Mouse (Mus musculus) embryonic fibroblast, embryonic 13.5 days (primary cell): ENCODE data around the gene Atf2. TPM values are rescaled to one million over a fixed set of nuclear protein-coding genes. Genes with fewer than 3 reads are reported as not detected.

ENCODE experiments used
- H3K27ac ChIP-seq: 2 replicates; pipeline ENCODE4 v1.5.1; 2012; ENCODE audit warnings: low read length, control low read depth, inconsistent platforms; ENCODE audit not compliant: insufficient read depth
- H3K4me1 ChIP-seq: 2 replicates; pipeline ENCODE4 v1.6.1; 2011; ENCODE audit warnings: low read length; ENCODE audit not compliant: control insufficient read depth, insufficient read depth
- H3K4me3 ChIP-seq: 2 replicates; pipeline ENCODE4 v1.5.1; 2011; ENCODE audit warnings: mild to moderate bottlenecking, control low read depth, low read length; ENCODE audit not compliant: insufficient read depth
- CTCF ChIP-seq: IDR thresholded peaks from 2 replicates; pipeline ENCODE4 v1.5.1; 2011; ENCODE audit warnings: mild to moderate bottlenecking, control low read depth, low read length, moderate library complexity, borderline replicate concordance; ENCODE audit not compliant: insufficient read depth
- POLR2A ChIP-seq: IDR thresholded peaks from 2 replicates; pipeline ENCODE4 v1.6.1; 2011; ENCODE audit warnings: low read depth, mild to moderate bottlenecking, control low read depth, low read length, moderate library complexity
- polyA plus RNA-seq: library from polyadenylated mRNA; stranded (reverse); fragments of >200 nt; gene quantifications from 2 replicates; pipeline ENCODE4 v1.2.4, GENCODE M21; 2011; ENCODE audit warnings: low read depth; ENCODE audit not compliant: missing spikeins, insufficient read length

Atf2 gene
- polyA plus RNA-seq, 1 experiment: 77.2 TPM

GRCm38 (mm10) chr2:73891701-73892463 lies 557 bp downstream of the Atf2 start:
- no peak for TF ChIP-seq POLR2A
- TF ChIP-seq CTCF: no peak
- peak overlapping the region; percentile 98 for H3K4me3 ChIP-seq
- peak overlapping the region; percentile 28; the same call in 1 of the 2 replicates for H3K27ac ChIP-seq
- no peaks in the 10 kb centered on the region for H3K4me1 ChIP-seq

GRCm38 (mm10) chr2:73885997-73886396 lies 6.4 kb downstream of the Atf2 start:
- H3K4me1 ChIP-seq: no peaks in the 10 kb centered on the region
- TF ChIP-seq CTCF: no peak
- TF ChIP-seq POLR2A: no peak

GRCm38 (mm10) chr2:73877891-73878290 lies 14.5 kb downstream of the Atf2 start:
- TF ChIP-seq CTCF: no peak
- TF ChIP-seq POLR2A: no peak
- Histone ChIP-seq H3K4me1 (no peaks in the 10 kb centered on the region), H3K27ac (no peak overlapping the region), H3K4me3 (no peak overlapping the region)

More at GRCm38 (mm10) chr2:73885997-73886396, 6.4 kb downstream of the Atf2 start:
- H3K4me3 ChIP-seq: no peak overlapping the region
- H3K27ac ChIP-seq: no peak overlapping the region

GRCm38 (mm10) chr2:73867764-73868487 lies 24.5 kb downstream of the Atf2 start:
- Histone ChIP-seq H3K27ac (no peak overlapping the region), H3K4me1 (no peaks in the 10 kb centered on the region), H3K4me3 (no peak overlapping the region)
- TF ChIP-seq CTCF (peak; percentile 50; the same call in 1 of the 2 replicates), POLR2A (no peak)

GRCm38 (mm10) chr2:73860046-73860624 lies 32.3 kb downstream of the Atf2 start:
- H3K4me1 ChIP-seq: no peaks in the 10 kb centered on the region
- TF ChIP-seq CTCF (no peak), POLR2A (no peak)
- H3K4me3 ChIP-seq: no peak overlapping the region
- peak overlapping the region; percentile 62; the same call in 1 of the 2 replicates for H3K27ac ChIP-seq

- Histone ChIP-seq H3K27ac (no peak overlapping the region), H3K4me3 (no peak overlapping the region), H3K4me1 (no peaks in the 10 kb centered on the region)
- TF ChIP-seq POLR2A (no peak), CTCF (no peak)
Measured at GRCm38 (mm10) chr2:73857352-73857751, 35.1 kb downstream of the Atf2 start.

- no peak for TF ChIP-seq POLR2A
- no peak for TF ChIP-seq CTCF
- Histone ChIP-seq H3K4me1 (no peaks in the 10 kb centered on the region), H3K27ac (no peak overlapping the region), H3K4me3 (no peak overlapping the region)
Measured at GRCm38 (mm10) chr2:73856246-73856645, 36.2 kb downstream of the Atf2 start.

GRCm38 (mm10) chr2:73834406-73835015 lies 57.9 kb downstream of the Atf2 start:
- Histone ChIP-seq H3K27ac (no peak overlapping the region), H3K4me1 (no peaks in the 10 kb centered on the region), H3K4me3 (no peak overlapping the region)
- TF ChIP-seq CTCF: no peak
- no peak for TF ChIP-seq POLR2A

- no peak overlapping the region for H3K4me3 ChIP-seq
- H3K27ac ChIP-seq: no peak overlapping the region
- no peaks in the 10 kb centered on the region for H3K4me1 ChIP-seq
- TF ChIP-seq CTCF: no peak
- TF ChIP-seq POLR2A: no peak
Measured at GRCm38 (mm10) chr2:73833284-73833683, 59.2 kb downstream of the Atf2 start.
